Mouse (Mus musculus): Measurements from ENCODE around the gene Abhd8. TPM values are rescaled to one million over a fixed set of nuclear protein-coding genes. Genes with fewer than 3 reads are reported as not detected.

Abhd8 gene
- polyA plus RNA-seq (2015; fragmentation: Nextera tagmentation; extraction: Ambion mirVana), result 185 and 196 TPM in 2 replicates

DNA sequence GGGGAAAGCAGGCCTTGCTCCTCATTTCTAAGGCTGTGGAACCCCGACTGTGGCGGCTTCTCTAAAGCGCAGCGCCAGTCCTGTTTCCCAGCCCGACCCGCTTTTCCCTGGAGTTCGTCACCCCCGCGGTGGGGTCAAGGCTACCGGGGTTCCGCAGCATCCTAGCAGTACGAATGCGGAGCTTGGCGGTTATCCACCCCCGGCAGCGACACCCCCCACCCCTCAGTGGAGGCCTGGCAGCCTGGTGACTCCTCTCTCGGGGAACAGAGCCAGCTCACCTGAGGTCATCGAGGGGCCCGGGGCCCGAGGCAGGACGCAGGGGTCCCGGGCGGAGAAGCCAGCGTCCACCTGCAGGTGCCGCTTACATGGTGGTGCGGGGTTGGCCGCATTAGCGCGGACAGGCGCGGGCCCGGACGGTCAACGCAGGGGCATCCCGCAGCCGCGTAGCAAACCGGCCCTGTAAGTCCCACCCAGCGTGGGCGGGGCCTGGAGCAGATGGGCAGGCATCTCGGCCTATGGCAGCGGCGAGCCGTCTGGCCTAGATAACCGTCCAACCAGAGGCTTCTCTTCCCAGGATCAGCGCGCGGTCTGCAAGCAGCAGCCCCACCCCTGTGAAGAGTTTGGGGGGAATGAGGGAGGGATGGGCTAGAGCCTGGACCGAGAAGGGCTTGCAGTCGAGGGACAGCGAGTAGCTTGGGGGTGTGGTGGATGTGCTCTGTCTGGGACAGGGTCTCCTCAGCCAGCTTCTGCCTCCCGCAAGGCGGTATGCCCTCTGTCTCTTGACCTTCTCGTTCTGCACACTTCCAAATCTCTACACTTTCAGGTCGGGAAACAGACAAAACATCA lies at the start of gene Abhd8:
TSS of gene Abhd8 (minus strand) at position 468 of the 846 bp plus-strand sequence.

GRCm38 (mm10) chr8:71511644-71512043 lies 48.2 kb upstream of the Abhd8 start, which contains the start of gene Plvap:
Plvap (minus strand) TSS chr8:71511752.

DNA sequence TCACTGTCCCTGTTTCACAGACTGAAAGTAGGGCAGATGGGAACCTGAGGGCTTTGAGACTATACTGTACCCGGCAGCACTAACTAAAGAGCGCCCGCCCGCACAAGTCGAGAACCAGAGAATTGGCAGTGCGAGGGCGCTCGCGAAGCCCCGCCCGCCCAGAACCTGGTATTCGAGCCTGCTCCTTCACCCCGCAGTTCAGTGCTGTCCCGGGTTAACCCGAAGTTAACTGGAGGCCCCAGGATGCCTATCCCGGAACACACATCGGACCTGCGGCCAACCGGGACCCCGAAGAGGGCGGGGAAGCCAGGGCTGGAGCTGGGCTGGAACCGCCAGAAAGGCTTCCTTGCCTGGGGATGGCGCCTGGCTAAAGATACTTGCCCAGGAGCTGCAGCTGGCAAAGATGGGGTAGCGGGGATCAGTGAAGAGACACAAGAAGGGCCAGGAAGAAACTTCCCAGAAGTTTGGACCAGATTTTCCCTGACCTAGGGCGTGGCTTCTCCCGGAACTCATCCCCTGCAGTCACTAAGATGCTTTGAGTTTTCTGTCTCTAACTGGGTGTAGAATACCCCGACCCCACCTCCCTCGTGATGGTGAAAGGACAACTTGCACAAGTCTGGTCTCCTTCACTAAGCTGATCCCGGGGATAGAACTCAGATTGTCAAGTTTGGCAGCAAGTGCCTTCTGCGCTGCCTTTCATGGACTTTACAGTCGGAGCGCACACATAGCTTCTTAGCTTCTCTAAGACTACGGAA lies 24.4 kb upstream of the Abhd8 start, which contains the start of gene Gtpbp3:
TSS of gene Gtpbp3 (plus strand) at position 413 of the 755 bp plus-strand sequence.

GRCm38 (mm10) chr8:71485142-71486135 lies 22.0 kb upstream of the Abhd8 start, which contains the start of gene Ano8:
Ano8 (minus strand) TSS chr8:71485963.

DNA sequence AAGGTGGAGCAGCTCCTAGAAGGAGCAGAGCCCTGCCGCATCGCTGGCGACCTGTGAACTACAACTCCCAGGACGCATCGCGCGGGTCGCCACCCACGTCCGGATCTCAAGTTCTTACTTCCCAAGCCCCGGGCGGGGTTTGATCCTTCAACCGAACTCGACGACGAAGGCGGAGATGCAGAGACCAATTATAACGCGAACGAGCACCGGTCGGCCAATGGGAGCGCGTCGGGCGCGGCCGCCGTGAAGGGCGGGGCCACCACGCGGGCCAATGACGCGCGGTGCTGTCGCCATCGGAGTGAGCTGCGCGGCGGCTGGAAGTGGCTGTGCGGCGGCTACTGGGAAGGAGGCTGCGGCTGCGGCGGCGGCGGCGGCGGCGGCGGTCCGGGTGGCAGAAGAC lies 5.5 kb upstream of the Abhd8 start, which contains the start of gene Dda1:
TSS of gene Dda1 (plus strand) at position 284 of the 400 bp plus-strand sequence.

GRCm38 (mm10) chr8:71464513-71465500 lies 1.4 kb upstream of the Abhd8 start, which contains the start of gene Mrpl34:
Mrpl34 (plus strand) TSS chr8:71464959.

Other genes starting within 250 kb of the Abhd8 start
- gene Myo9b, start 190.9 kb downstream of the Abhd8 start, polyA plus RNA-seq (2015; fragmentation: Nextera tagmentation; extraction: Ambion mirVana), result 7.8 and 9.5 TPM in 2 replicates
- 51.7 and 55.4 TPM in 2 replicates for gene Haus8, start 190.7 kb downstream of the Abhd8 start, polyA plus RNA-seq (2015; fragmentation: Nextera tagmentation; extraction: Ambion mirVana)
- gene Use1, start 96.8 kb downstream of the Abhd8 start, polyA plus RNA-seq (2015; fragmentation: Nextera tagmentation; extraction: Ambion mirVana), result 130 and 134 TPM in 2 replicates
- 7.0 and 7.8 TPM in 2 replicates for gene Ocel1, start 92.4 kb downstream of the Abhd8 start, polyA plus RNA-seq (2015; fragmentation: Nextera tagmentation; extraction: Ambion mirVana)
- gene Nr2f6, start 81.7 kb downstream of the Abhd8 start, polyA plus RNA-seq (2015; fragmentation: Nextera tagmentation; extraction: Ambion mirVana), result 38.2 and 41.9 TPM in 2 replicates
- gene Ushbp1, start 67.9 kb downstream of the Abhd8 start, polyA plus RNA-seq (2015; fragmentation: Nextera tagmentation; extraction: Ambion mirVana), result 4.2 and 5.3 TPM in 2 replicates
- 92.1 and 102 TPM in 2 replicates for gene Babam1, start 66.8 kb downstream of the Abhd8 start, polyA plus RNA-seq (2015; fragmentation: Nextera tagmentation; extraction: Ambion mirVana)
- gene Ankle1, start 57.6 kb downstream of the Abhd8 start, polyA plus RNA-seq (2015; fragmentation: Nextera tagmentation; extraction: Ambion mirVana), result 2.6 TPM in 2 replicates
- 148 and 173 TPM in 2 replicates for gene Mrpl34, start 1.3 kb upstream of the Abhd8 start, polyA plus RNA-seq (2015; fragmentation: Nextera tagmentation; extraction: Ambion mirVana)
- gene Dda1, start 5.5 kb upstream of the Abhd8 start, polyA plus RNA-seq (2015; fragmentation: Nextera tagmentation; extraction: Ambion mirVana), result 259 and 265 TPM in 2 replicates
- 8.4 and 10.0 TPM in 2 replicates for gene Ano8, start 22.3 kb upstream of the Abhd8 start, polyA plus RNA-seq (2015; fragmentation: Nextera tagmentation; extraction: Ambion mirVana)
- 18.4 and 18.7 TPM in 2 replicates for gene Gtpbp3, start 24.4 kb upstream of the Abhd8 start, polyA plus RNA-seq (2015; fragmentation: Nextera tagmentation; extraction: Ambion mirVana)
- gene Plvap, start 48.1 kb upstream of the Abhd8 start, polyA plus RNA-seq (2015; fragmentation: Nextera tagmentation; extraction: Ambion mirVana), result 15.4 and 15.8 TPM in 2 replicates
- gene Ccdc194, start 62.1 kb upstream of the Abhd8 start, polyA plus RNA-seq (2015; fragmentation: Nextera tagmentation; extraction: Ambion mirVana), result not detected in 2 replicates
- 24.3 and 26.4 TPM in 2 replicates for gene Bst2, start 73.8 kb upstream of the Abhd8 start, polyA plus RNA-seq (2015; fragmentation: Nextera tagmentation; extraction: Ambion mirVana)
- gene Mvb12a, start 79.3 kb upstream of the Abhd8 start, polyA plus RNA-seq (2015; fragmentation: Nextera tagmentation; extraction: Ambion mirVana), result 89.4 and 91.4 TPM in 2 replicates
- 0.28 and 0.40 TPM in 2 replicates for gene Tmem221, start 95.2 kb upstream of the Abhd8 start, polyA plus RNA-seq (2015; fragmentation: Nextera tagmentation; extraction: Ambion mirVana)
- 0.05 and 0.17 TPM in 2 replicates for gene Nxnl1, start 102.9 kb upstream of the Abhd8 start, polyA plus RNA-seq (2015; fragmentation: Nextera tagmentation; extraction: Ambion mirVana)
- gene Slc27a1, start 105.2 kb upstream of the Abhd8 start, polyA plus RNA-seq (2015; fragmentation: Nextera tagmentation; extraction: Ambion mirVana), result 143 and 156 TPM in 2 replicates
- gene Pgls, start 128.5 kb upstream of the Abhd8 start, polyA plus RNA-seq (2015; fragmentation: Nextera tagmentation; extraction: Ambion mirVana), result 262 and 266 TPM in 2 replicates
- 6.7 and 7.2 TPM in 2 replicates for gene Fam129c, start 134.0 kb upstream of the Abhd8 start, polyA plus RNA-seq (2015; fragmentation: Nextera tagmentation; extraction: Ambion mirVana)
- gene Colgalt1, start 147.3 kb upstream of the Abhd8 start, polyA plus RNA-seq (2015; fragmentation: Nextera tagmentation; extraction: Ambion mirVana), result 64.4 and 77.9 TPM in 2 replicates
- 15.7 and 19.2 TPM in 2 replicates for gene Unc13a, start 208.1 kb upstream of the Abhd8 start, polyA plus RNA-seq (2015; fragmentation: Nextera tagmentation; extraction: Ambion mirVana)
- 7.6 and 8.0 TPM in 2 replicates for gene Jak3, start 212.6 kb upstream of the Abhd8 start, polyA plus RNA-seq (2015; fragmentation: Nextera tagmentation; extraction: Ambion mirVana)
- gene Insl3, start 225.6 kb upstream of the Abhd8 start, polyA plus RNA-seq (2015; fragmentation: Nextera tagmentation; extraction: Ambion mirVana), result 1.5 and 2.0 TPM in 2 replicates
- gene B3gnt3, start 238.1 kb upstream of the Abhd8 start, polyA plus RNA-seq (2015; fragmentation: Nextera tagmentation; extraction: Ambion mirVana), result 0.47 and 0.90 TPM in 2 replicates